Mouse (Mus musculus): ENCODE measurements around the gene Gpnmb.

DNA sequence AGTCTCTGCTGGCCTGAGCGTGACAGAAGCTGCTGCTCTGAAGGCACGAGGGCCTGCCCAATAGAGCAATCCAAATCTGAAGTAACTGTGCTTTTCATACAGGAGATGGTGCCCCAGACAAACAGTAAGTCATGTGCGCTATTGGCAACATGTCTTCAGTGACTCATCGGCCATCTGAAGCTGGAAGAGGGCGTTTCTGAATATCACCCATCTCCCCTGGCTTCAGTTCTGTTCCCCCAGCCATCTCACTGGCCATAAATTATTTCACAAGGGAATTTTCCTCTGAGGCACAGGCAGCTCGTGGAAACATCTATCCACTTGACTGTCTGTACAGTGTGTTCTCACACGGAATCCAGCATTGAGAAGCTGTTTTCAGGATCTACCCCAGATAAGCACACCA lies 60.1 kb downstream of the Gpnmb start:
- no peak for TF ChIP-seq CTCF (IDR thresholded peaks at IDR 0.05; ENCODE audit: borderline replicate concordance, extremely low read depth, insufficient read depth, insufficient read length)
- TF ChIP-seq POLR2A (IDR thresholded peaks at IDR 0.05; ENCODE audit: borderline replicate concordance, extremely low read depth, insufficient read depth, insufficient read length, poor library complexity, severe bottlenecking) = no peak
